Mouse (Mus musculus): ENCODE data around the gene Ltb4r2. TPM values are rescaled to one million over a fixed set of nuclear protein-coding genes. Genes with fewer than 3 reads are reported as not detected.

Gene Ltb4r2
- polyA plus RNA-seq, 1 experiment = 0.83 TPM

DNA sequence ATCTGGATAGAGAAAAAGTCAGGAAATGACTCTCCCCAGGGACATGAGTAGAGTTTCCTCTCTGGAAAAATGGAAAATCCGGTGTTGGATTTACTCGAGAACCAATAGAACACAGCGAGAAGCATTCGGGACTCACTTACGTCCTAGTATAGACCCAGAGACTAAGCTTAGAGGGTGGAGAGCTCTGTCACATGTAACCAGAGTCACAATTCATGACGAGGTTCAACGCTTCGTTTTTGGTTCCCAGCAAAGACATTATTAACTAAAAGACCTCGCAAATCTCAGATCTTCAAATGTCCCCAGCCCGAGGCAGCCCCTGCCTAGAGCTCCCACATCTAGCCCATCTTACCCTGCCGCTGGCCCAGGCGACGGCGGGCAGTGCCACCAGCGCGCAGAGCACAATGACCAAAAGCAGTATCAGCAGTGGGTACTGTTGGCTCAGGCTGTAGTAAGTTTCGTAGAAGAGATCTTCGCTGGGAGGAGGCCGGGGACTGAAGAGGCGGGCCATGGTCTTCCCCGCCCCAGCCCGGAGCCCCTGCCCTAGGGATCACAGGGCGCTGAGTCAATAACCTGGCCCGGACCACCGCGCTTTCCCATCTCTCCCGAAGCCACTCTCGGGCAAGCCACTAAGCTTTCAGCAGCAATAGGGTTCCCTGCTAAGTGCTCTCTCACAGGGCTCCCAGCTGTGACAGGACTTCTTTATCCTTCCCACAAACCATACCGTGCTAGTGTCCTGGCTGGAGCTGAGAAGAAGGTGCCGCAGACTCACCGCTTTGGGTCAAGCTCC is 22.1 kb downstream of the Ltb4r2 start:
- H3K27me3 ChIP-seq (ENCODE audit: control insufficient read depth, insufficient read depth, low read length) = no peaks in the 10 kb centered on the region
- H3K4me3 ChIP-seq (ENCODE audit: extremely low read depth, insufficient read depth, insufficient read length) = peak overlapping the region; percentile 20; the same call in 1 of the 2 replicates
- H3K4me1 ChIP-seq (ENCODE audit: control insufficient read depth, insufficient read depth, insufficient read length) = peaks cover 5% of the 10 kb centered on the region; the same call in 1 of the 2 replicates
- H3K27ac ChIP-seq (ENCODE audit: insufficient read depth, low read length) = peak overlapping the region; percentile 23; the same call in 1 of the 2 replicates
- 58% methylated on average over 31 of the region's 31 CpGs for WGBS
- peaks cover 2% of the 10 kb centered on the region for H3K36me3 ChIP-seq (ENCODE audit: control insufficient read depth, insufficient read depth, low read length)
- no peak for DNase-seq (ENCODE audit: low read depth in 1 of 2, low spot score in 2 of 2)
- TF ChIP-seq POLR2A (IDR thresholded peaks at IDR 0.05; ENCODE audit: low read depth, low read length) (no peak), CTCF (IDR thresholded peaks at IDR 0.05; ENCODE audit: extremely low read depth, insufficient read depth, insufficient read length, insufficient replicate concordance) (no peak)

DNA sequence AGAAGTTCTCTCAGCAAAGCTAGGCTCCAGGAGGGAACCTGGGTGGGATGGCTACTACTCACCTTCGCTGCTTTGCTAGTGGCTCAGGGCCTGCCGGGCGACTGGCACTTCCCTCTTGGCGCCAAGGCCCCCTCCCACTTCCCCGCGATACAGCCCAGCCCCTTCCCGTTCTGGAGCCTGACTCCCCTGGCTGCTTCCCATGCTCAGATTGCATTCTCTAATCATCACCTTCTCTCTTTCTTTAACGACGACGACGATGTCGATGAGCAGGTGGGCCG is 22.7 kb downstream of the Ltb4r2 start, which contains the start of gene Adcy4:
Gene Adcy4, minus strand, starts transcription at position 138 of the 278 bp plus-strand sequence.
- 61% methylated on average over 13 of the region's 13 CpGs for WGBS
- peaks cover 2% of the 10 kb centered on the region for H3K36me3 ChIP-seq (ENCODE audit: control insufficient read depth, insufficient read depth, low read length)

DNA sequence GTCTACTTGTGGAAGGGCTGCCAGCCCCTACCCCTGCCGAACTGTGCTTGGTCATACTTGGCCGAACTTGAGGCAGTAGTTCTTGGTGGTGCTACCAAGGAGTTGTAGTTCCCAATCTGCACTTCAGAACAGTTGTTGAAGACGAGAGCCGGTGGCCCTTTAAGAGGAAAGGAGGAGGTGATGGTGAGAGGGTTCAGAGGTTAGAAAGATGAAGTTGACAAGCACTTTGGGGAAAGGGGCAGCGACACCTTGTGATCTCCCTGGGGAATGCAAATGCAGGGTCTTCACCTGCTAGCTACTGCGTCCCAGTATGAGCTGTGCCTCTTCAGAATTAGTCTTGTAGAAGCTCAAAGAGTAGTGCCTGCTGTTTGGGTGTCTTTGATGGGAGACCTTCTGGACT is 24.0 kb downstream of the Ltb4r2 start:
- WGBS = 76% methylated on average over 6 of the region's 6 CpGs
- H3K36me3 ChIP-seq (ENCODE audit: control insufficient read depth, insufficient read depth, low read length) = peaks cover 2% of the 10 kb centered on the region
- H3K4me3 ChIP-seq (ENCODE audit: extremely low read depth, insufficient read depth, insufficient read length) = no peak overlapping the region
- H3K4me1 ChIP-seq (ENCODE audit: control insufficient read depth, insufficient read depth, insufficient read length) = peaks cover 5% of the 10 kb centered on the region; the same call in 1 of the 2 replicates
- no peak for TF ChIP-seq POLR2A (IDR thresholded peaks at IDR 0.05; ENCODE audit: low read depth, low read length)
- no peak for TF ChIP-seq CTCF (IDR thresholded peaks at IDR 0.05; ENCODE audit: extremely low read depth, insufficient read depth, insufficient read length, insufficient replicate concordance)
- no peak for DNase-seq (ENCODE audit: low read depth in 1 of 2, low spot score in 2 of 2)
- H3K27ac ChIP-seq (ENCODE audit: insufficient read depth, low read length) = no peak overlapping the region
- no peaks in the 10 kb centered on the region for H3K27me3 ChIP-seq (ENCODE audit: control insufficient read depth, insufficient read depth, low read length)

More for the DNA sequence above, 22.7 kb downstream of the Ltb4r2 start, which contains the start of gene Adcy4:
- H3K27ac ChIP-seq (ENCODE audit: insufficient read depth, low read length) = peak within 1 kb of the TSS; percentile 23; the same call in 1 of the 2 replicates
- TF ChIP-seq CTCF (IDR thresholded peaks at IDR 0.05; ENCODE audit: extremely low read depth, insufficient read depth, insufficient read length, insufficient replicate concordance) (no peak), POLR2A (IDR thresholded peaks at IDR 0.05; ENCODE audit: low read depth, low read length) (no peak)
- H3K4me3 ChIP-seq (ENCODE audit: extremely low read depth, insufficient read depth, insufficient read length) = peak within 1 kb of the TSS; percentile 20; the same call in 1 of the 2 replicates
- H3K4me1 ChIP-seq (ENCODE audit: control insufficient read depth, insufficient read depth, insufficient read length) = peaks cover 5% of the 10 kb centered on the region; the same call in 1 of the 2 replicates
- H3K27me3 ChIP-seq (ENCODE audit: control insufficient read depth, insufficient read depth, low read length) = no peaks in the 10 kb centered on the region
- DNase-seq (ENCODE audit: low read depth in 1 of 2, low spot score in 2 of 2) = no peak

DNA sequence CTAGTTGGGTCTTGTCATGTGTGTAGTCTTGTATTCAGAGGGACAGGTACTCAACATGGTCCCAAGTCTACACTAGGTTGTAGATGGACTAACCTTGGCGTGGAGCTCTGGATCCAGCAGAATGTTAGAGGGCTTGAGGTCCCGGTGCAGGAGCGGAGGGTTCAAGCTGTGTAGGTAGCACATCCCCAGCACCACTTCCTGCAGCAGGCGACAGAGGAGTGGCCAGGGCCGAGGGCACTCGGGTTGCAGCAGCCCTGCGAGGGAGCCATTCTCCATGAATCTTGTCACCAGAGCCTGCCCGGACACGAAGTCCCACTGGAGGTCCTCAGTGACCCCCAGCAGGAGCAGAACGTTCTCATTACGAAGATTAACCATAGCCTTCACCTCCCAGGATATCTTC is 26.5 kb downstream of the Ltb4r2 start:
- TF ChIP-seq CTCF (IDR thresholded peaks at IDR 0.05; ENCODE audit: extremely low read depth, insufficient read depth, insufficient read length, insufficient replicate concordance) (no peak), POLR2A (IDR thresholded peaks at IDR 0.05; ENCODE audit: low read depth, low read length) (no peak)
- H3K36me3 ChIP-seq (ENCODE audit: control insufficient read depth, insufficient read depth, low read length) = peaks cover 2% of the 10 kb centered on the region
- no peaks in the 10 kb centered on the region for H3K27me3 ChIP-seq (ENCODE audit: control insufficient read depth, insufficient read depth, low read length)
- no peak overlapping the region for H3K27ac ChIP-seq (ENCODE audit: insufficient read depth, low read length)
- no peak for DNase-seq (ENCODE audit: low read depth in 1 of 2, low spot score in 2 of 2)
- peaks cover 5% of the 10 kb centered on the region; the same call in 1 of the 2 replicates for H3K4me1 ChIP-seq (ENCODE audit: control insufficient read depth, insufficient read depth, insufficient read length)
- H3K4me3 ChIP-seq (ENCODE audit: extremely low read depth, insufficient read depth, insufficient read length) = peak overlapping the region; percentile 64; the same call in 1 of the 2 replicates
- 50% methylated on average over 11 of the region's 11 CpGs for WGBS

DNA sequence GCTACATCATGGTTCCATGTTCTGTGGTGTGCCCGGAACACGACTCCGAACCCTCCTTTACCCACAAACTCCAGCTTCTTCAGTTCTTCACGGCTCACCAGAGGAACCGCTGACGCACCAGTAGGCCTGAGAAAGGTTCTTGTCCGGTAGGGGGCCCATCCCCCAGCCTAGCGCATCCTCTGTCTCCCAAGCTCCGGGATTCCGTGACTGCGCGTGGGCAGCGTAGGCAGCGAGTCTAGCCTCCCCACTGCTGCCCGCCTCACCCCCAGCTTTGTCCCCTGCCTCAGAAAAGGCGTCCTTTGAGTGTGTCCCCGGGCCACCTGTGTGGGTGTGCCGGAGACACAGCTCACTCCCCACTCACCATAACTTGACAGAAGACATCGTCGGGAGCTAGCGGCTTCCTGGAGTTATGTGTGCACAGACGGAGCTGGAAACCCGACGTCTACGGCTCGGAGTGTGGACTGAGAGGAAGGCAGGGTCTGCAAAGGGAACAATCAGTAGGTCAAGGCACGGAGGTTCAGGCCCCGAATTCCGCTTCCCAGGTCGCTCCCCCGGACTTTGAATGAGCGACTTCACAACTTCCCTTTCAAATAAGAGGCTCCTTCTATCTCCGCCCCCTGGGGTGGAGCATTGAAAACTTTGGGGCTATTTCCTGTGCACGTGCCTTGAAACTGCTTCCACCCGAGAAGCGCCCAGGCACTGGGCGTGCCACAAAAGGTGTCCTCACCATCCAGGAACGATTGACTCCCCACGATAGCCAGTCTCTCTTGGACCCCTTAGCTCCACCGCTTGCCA is 27.2 kb downstream of the Ltb4r2 start, which contains the start of gene Ripk3:
Gene Ripk3, minus strand, starts transcription at position 610 of the 795 bp plus-strand sequence.
- H3K4me1 ChIP-seq (ENCODE audit: control insufficient read depth, insufficient read depth, insufficient read length) = peaks cover 5% of the 10 kb centered on the region; the same call in 1 of the 2 replicates
- DNase-seq (ENCODE audit: low read depth in 1 of 2, low spot score in 2 of 2) = peak; percentile 63 to 68
- peak within 1 kb of the TSS; percentile 64 for H3K4me3 ChIP-seq (ENCODE audit: extremely low read depth, insufficient read depth, insufficient read length)
- H3K27ac ChIP-seq (ENCODE audit: insufficient read depth, low read length) = peak within 1 kb of the TSS; percentile 30; the same call in 1 of the 2 replicates
- TF ChIP-seq CTCF (IDR thresholded peaks at IDR 0.05; ENCODE audit: extremely low read depth, insufficient read depth, insufficient read length, insufficient replicate concordance) (no peak), POLR2A (IDR thresholded peaks at IDR 0.05; ENCODE audit: low read depth, low read length) (0 out of 2 replicates have a peak, but pooled peaks have one; percentile 14)
- peaks cover 2% of the 10 kb centered on the region for H3K36me3 ChIP-seq (ENCODE audit: control insufficient read depth, insufficient read depth, low read length)
- no peaks in the 10 kb centered on the region for H3K27me3 ChIP-seq (ENCODE audit: control insufficient read depth, insufficient read depth, low read length)
- WGBS = 2% methylated on average over 40 of the region's 40 CpGs

DNA sequence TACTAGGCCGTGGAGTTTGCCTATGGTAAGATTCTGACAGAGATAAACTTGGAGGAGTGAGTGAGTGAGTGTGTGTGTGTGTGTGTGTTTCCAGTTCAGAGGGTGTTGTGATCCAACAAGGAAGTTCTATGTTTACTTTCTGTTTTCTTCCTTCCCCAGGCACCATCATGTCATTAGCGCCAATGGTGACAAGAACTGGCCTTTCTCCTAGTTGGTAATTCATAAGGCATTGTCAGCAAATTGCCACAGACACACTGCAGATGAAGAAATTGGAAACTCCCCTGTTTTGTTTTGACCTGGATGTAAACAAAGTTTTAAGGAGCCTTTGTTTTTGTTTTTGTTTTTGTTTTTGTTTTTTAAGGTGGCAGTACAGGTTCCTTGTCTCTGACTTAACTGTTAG is 32.2 kb downstream of the Ltb4r2 start:
- Histone ChIP-seq H3K27me3 (ENCODE audit: control insufficient read depth, insufficient read depth, low read length) (no peaks in the 10 kb centered on the region), H3K27ac (ENCODE audit: insufficient read depth, low read length) (no peak overlapping the region), H3K4me3 (ENCODE audit: extremely low read depth, insufficient read depth, insufficient read length) (no peak overlapping the region), H3K36me3 (ENCODE audit: control insufficient read depth, insufficient read depth, low read length) (no peaks in the 10 kb centered on the region), H3K4me1 (ENCODE audit: control insufficient read depth, insufficient read depth, insufficient read length) (no peaks in the 10 kb centered on the region)
- TF ChIP-seq CTCF (IDR thresholded peaks at IDR 0.05; ENCODE audit: extremely low read depth, insufficient read depth, insufficient read length, insufficient replicate concordance) (no peak), POLR2A (IDR thresholded peaks at IDR 0.05; ENCODE audit: low read depth, low read length) (no peak)
- DNase-seq (ENCODE audit: low read depth in 1 of 2, low spot score in 2 of 2) = no peak
- 68% methylated on average over 2 of the region's 2 CpGs for WGBS
